Mouse (Mus musculus): ENCODE measurements around the gene Ufc1. TPM values are rescaled to one million over a fixed set of nuclear protein-coding genes. Genes with fewer than 3 reads are reported as not detected.
"Not testable (repeated sequence)": the region's sequence is repeated elsewhere in the genome, so short reads cannot be mapped to it uniquely, and the experiment has no call there.

Ufc1 gene
- total RNA-seq (2015) (95.3 and 105 TPM in 2 replicates), total RNA-seq (2017) (54.6 and 78.6 TPM in 2 replicates)

GRCm38 (mm10) chr1:171294298-171295062, at the start of gene Ufc1:
Gene Ufc1 (minus strand): TSS chr1:171295024.
- peak; percentile 99 for ATAC-seq (ENCODE audit: poor library complexity, severe bottlenecking)

GRCm38 (mm10) chr1:171343922-171344677, 49.3 kb upstream of the Ufc1 start:
- no peak for ATAC-seq (ENCODE audit: poor library complexity, severe bottlenecking)

- no peak for ATAC-seq (ENCODE audit: poor library complexity, severe bottlenecking)
Measured at GRCm38 (mm10) chr1:171342262-171343207, 47.7 kb upstream of the Ufc1 start.

- no peak for ATAC-seq (ENCODE audit: poor library complexity, severe bottlenecking)
Measured at GRCm38 (mm10) chr1:171330216-171330560, 35.4 kb upstream of the Ufc1 start.

- ATAC-seq (ENCODE audit: poor library complexity, severe bottlenecking): peak; percentile 63
Measured at GRCm38 (mm10) chr1:171329433-171330215, 34.8 kb upstream of the Ufc1 start.

GRCm38 (mm10) chr1:171328839-171329432, 34.1 kb upstream of the Ufc1 start, which contains the start of gene Dedd:
Gene Dedd (plus strand): TSS chr1:171329145.
- peak; percentile 90 for ATAC-seq (ENCODE audit: poor library complexity, severe bottlenecking)

GRCm38 (mm10) chr1:171328244-171328643, 33.4 kb upstream of the Ufc1 start:
- ATAC-seq (ENCODE audit: poor library complexity, severe bottlenecking): no peak

- ATAC-seq (ENCODE audit: poor library complexity, severe bottlenecking): not testable (repeated sequence)
Measured at GRCm38 (mm10) chr1:171326588-171326987, 31.8 kb upstream of the Ufc1 start.

GRCm38 (mm10) chr1:171325571-171325970, 30.7 kb upstream of the Ufc1 start:
- ATAC-seq (ENCODE audit: poor library complexity, severe bottlenecking): no peak

GRCm38 (mm10) chr1:171322012-171322411, 27.2 kb upstream of the Ufc1 start:
- no peak; the same call in 1 of the 2 replicates for ATAC-seq (ENCODE audit: poor library complexity, severe bottlenecking)

GRCm38 (mm10) chr1:171321415-171321814, 26.6 kb upstream of the Ufc1 start:
- ATAC-seq (ENCODE audit: poor library complexity, severe bottlenecking): peak; percentile 70

- ATAC-seq (ENCODE audit: poor library complexity, severe bottlenecking): no peak
Measured at GRCm38 (mm10) chr1:171320151-171320550, 25.3 kb upstream of the Ufc1 start.

- ATAC-seq (ENCODE audit: poor library complexity, severe bottlenecking): no peak
Measured at GRCm38 (mm10) chr1:171319748-171320147, 24.9 kb upstream of the Ufc1 start.

GRCm38 (mm10) chr1:171309321-171309720, 14.5 kb upstream of the Ufc1 start:
- no peak for ATAC-seq (ENCODE audit: poor library complexity, severe bottlenecking)

- ATAC-seq (ENCODE audit: poor library complexity, severe bottlenecking): not testable (repeated sequence)
Measured at GRCm38 (mm10) chr1:171306157-171306556, 11.3 kb upstream of the Ufc1 start.

GRCm38 (mm10) chr1:171298226-171298625, 3.4 kb upstream of the Ufc1 start:
- ATAC-seq (ENCODE audit: poor library complexity, severe bottlenecking): no peak

- peak; percentile 19; the same call in 1 of the 2 replicates for ATAC-seq (ENCODE audit: poor library complexity, severe bottlenecking)
Measured at GRCm38 (mm10) chr1:171295063-171295402, 209 bp upstream of the Ufc1 start.

GRCm38 (mm10) chr1:171293906-171294297, 922 bp downstream of the Ufc1 start:
- no peak for ATAC-seq (ENCODE audit: poor library complexity, severe bottlenecking)

- no peak for ATAC-seq (ENCODE audit: poor library complexity, severe bottlenecking)
Measured at GRCm38 (mm10) chr1:171293351-171293750, 1.5 kb downstream of the Ufc1 start.

- ATAC-seq (ENCODE audit: poor library complexity, severe bottlenecking): no peak
Measured at GRCm38 (mm10) chr1:171288328-171288727, 6.5 kb downstream of the Ufc1 start.
